Mouse (Mus musculus) kidney, adult 2 months (tissue): ENCODE measurements around the gene Stau1.

Experiments used
- CTCF ChIP-seq: fragments of 200-500 bp; conservative IDR thresholded peaks from 2 replicates; pipeline ENCODE4 v1.5.1; 2011; ENCODE audit warnings: low read depth, mild to moderate bottlenecking, control low read depth, low read length, moderate library complexity, mixed read lengths; ENCODE audit not compliant: insufficient read depth, insufficient read length
- POLR2A ChIP-seq: fragments of 200-500 bp; IDR thresholded peaks from one replicate; pipeline ENCODE4 v1.6.1; 2011; ENCODE audit warnings: low read depth, low read length, control low read depth

DNA sequence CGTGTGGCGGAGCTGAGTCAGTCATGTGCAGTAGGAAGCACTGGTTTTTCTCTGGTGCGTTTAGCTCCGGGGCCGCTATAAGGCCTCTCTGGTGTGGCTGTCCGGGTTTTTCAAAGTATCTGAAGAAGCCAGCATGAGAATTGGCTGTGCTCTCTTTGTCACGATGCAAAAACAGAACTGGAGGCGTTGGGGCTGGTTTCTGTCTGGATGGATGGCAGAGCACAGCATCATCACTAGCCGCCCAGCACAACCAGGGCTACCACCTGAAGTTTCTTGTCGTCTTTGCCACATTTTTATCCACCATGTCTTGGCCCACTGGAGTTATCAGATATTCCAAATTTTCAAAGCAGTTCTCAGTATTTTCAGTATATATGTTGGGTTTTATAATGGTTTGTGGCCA is 47.2 kb downstream of the Stau1 start:
- no peak for TF ChIP-seq CTCF
- TF ChIP-seq POLR2A = no peak
